In the genomic region with DNA sequence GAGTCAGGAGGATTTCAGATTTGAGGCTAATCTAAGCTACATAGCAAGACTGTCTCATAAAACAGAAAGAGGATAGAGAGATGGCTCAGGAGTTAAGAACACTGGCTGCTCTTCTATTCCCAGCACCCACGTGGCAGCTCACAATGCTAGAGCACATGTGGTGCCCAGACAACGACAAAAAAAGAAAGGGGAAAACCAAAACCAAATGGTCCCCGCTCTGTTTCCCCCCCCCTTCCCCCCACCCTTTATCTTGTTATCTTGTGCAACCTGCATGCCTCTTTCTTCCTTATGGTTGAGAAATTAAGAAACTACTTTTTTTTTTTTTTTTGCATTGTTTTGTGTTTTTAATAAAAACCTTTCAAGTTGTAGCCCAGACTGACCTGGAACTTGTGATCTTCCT, we compare ENCODE assay signal across 1 mouse cellular context.
TF ChIP-seq lines count a peak whose summit lies in the region.

No protein-coding gene starts in this region.

TF ChIP-seq in CH12.LX, 34 proteins besides CTCF, POLR2A, EP300 and RAD21 (continued from another document):
- TF ChIP-seq JUND (conservative IDR thresholded peaks at IDR 0.05; ENCODE audit: low read depth, low read length): no peak
- peak; percentile 28; the same call in 1 of the 2 replicates for TF ChIP-seq ZNF384 (IDR thresholded peaks at IDR 0.05; ENCODE audit: low read depth, low read length)
- peak; percentile 99 for TF ChIP-seq MYC (IDR thresholded peaks at IDR 0.05; ENCODE audit: low read depth, low read length)
- TF ChIP-seq SMC3 (IDR thresholded peaks at IDR 0.05; ENCODE audit: low read depth, low read length): no peak
- 0 out of 2 replicates have a peak, but pooled peaks have one; percentile 35 for TF ChIP-seq MEF2A (IDR thresholded peaks at IDR 0.05; ENCODE audit: borderline replicate concordance, low read depth, low read length)
- TF ChIP-seq CHD2 (IDR thresholded peaks at IDR 0.05; ENCODE audit: low read length): no peak
- no peak for TF ChIP-seq GABPA (IDR thresholded peaks at IDR 0.05; ENCODE audit: insufficient replicate concordance, low read depth, low read length)
- TF ChIP-seq MXI1 (IDR thresholded peaks at IDR 0.05; ENCODE audit: low read depth, low read length): peak; percentile 91; the same call in 1 of the 2 replicates
- no peak for TF ChIP-seq NELFE (IDR thresholded peaks at IDR 0.05; ENCODE audit: low read depth, low read length)
- TF ChIP-seq ELF1 (IDR thresholded peaks at IDR 0.05; ENCODE audit: low read depth, low read length): no peak
- TF ChIP-seq ETS1 (conservative IDR thresholded peaks at IDR 0.05; ENCODE audit: low read depth, low read length): no peak
- TF ChIP-seq BHLHE40 (IDR thresholded peaks at IDR 0.05; ENCODE audit: low read depth, low read length): 0 out of 2 replicates have a peak, but pooled peaks have one; percentile 24
- no peak for TF ChIP-seq TBP (conservative IDR thresholded peaks at IDR 0.05; ENCODE audit: low read depth, low read length)
- TF ChIP-seq E2F4 (IDR thresholded peaks at IDR 0.05; ENCODE audit: insufficient replicate concordance, low read depth, low read length): no peak
- 0 out of 2 replicates have a peak, but pooled peaks have one; percentile 24 for TF ChIP-seq TCF12 (IDR thresholded peaks at IDR 0.05; ENCODE audit: low read depth, low read length)
